Mouse (Mus musculus): ENCODE data around the gene Alox12b.

Gene Alox12b

GRCm38 (mm10) chr11:69179512-69179911 is 22.7 kb downstream of the Alox12b start:
- DNase-seq = no peak

GRCm38 (mm10) chr11:69180120-69180519 is 23.3 kb downstream of the Alox12b start:
- peak; percentile 15 for DNase-seq

- DNase-seq = no peak
These were observed 28.2 kb downstream of the Alox12b start for GRCm38 (mm10) chr11:69185031-69185430.

GRCm38 (mm10) chr11:69185936-69186335 is 29.1 kb downstream of the Alox12b start:
- no peak for DNase-seq

- DNase-seq = peak; percentile 31
These were observed 36.1 kb downstream of the Alox12b start for GRCm38 (mm10) chr11:69192840-69193239.

- DNase-seq = peak; percentile 9
These were observed 40.0 kb downstream of the Alox12b start for GRCm38 (mm10) chr11:69196766-69197165.

- DNase-seq = peak; percentile 9
These were observed 40.4 kb downstream of the Alox12b start for GRCm38 (mm10) chr11:69197194-69197593.

- DNase-seq = no peak
These were observed 41.0 kb downstream of the Alox12b start, which contains the start of gene Alox8 for GRCm38 (mm10) chr11:69197743-69198142. Alox8 (minus strand) TSS chr11:69197843.

GRCm38 (mm10) chr11:69199251-69199650 is 42.5 kb downstream of the Alox12b start:
- DNase-seq = no peak

- no peak for DNase-seq
These were observed 43.4 kb downstream of the Alox12b start for GRCm38 (mm10) chr11:69200231-69200630.

GRCm38 (mm10) chr11:69202469-69203230 is 45.9 kb downstream of the Alox12b start:
- DNase-seq = no peak

GRCm38 (mm10) chr11:69211431-69211830 is 54.6 kb downstream of the Alox12b start:
- DNase-seq = no peak

- no peak for DNase-seq
These were observed 60.6 kb downstream of the Alox12b start for GRCm38 (mm10) chr11:69217411-69217810.

- no peak for DNase-seq
These were observed 61.9 kb downstream of the Alox12b start for GRCm38 (mm10) chr11:69218661-69219060.

Data from thymus, postnatal 14 days (tissue).